Comparison of ENCODE assay signal across 9 mouse cellular contexts in genomic region chr7:4811842-4812302, GRCm38 (mm10). TPM values are rescaled to one million over a fixed set of nuclear protein-coding genes. Genes with fewer than 3 reads are reported as not detected.
DNase-seq lines count a peak whose midpoint lies in the region; ATAC-seq and TF ChIP-seq lines count a peak whose summit lies in the region.
"Had no signal": no experiment of that assay in that cellular context is flagged by ENCODE, and none has a peak within 500 bp of the region (broad histone marks: within the 10 kb centered on the region; RNA-seq: fewer than 3 reads in every experiment).

No protein-coding gene starts in this region.

- no peak; the same call in 1 of the 2 replicates for ATAC-seq in midbrain, embryonic 11.5 days (ENCODE audit: low FRiP score)

- H3K4me2 ChIP-seq in midbrain, embryonic 11.5 days: peak overlapping the region; percentile 64

- no peaks in the 10 kb centered on the region for H3K9me3 ChIP-seq in midbrain, embryonic 11.5 days (ENCODE audit: control insufficient read depth, low read length)

- no peak for TF ChIP-seq POLR2A in brain, embryonic 14.5 days (IDR thresholded peaks at IDR 0.05; ENCODE audit: borderline replicate concordance, extremely low read depth, insufficient read depth, insufficient read length, poor library complexity, severe bottlenecking)

- H3K4me3 ChIP-seq in midbrain, embryonic 11.5 days (ENCODE audit: low read depth, low read length): peak overlapping the region; percentile 99

- under 1% methylated on average over 22 of the region's 36 CpGs for WGBS in midbrain, embryonic 11.5 days

- DNase-seq in adrenal gland, adult 8-10 months: peak; percentile 31
- DNase-seq in adrenal gland, adult (ENCODE audit: inconsistent age in 2 of 2, low spot score in 1 of 2): no peak
- peak; percentile 46 for DNase-seq in layer of hippocampus, adult 9-11 months
- DNase-seq in layer of hippocampus, postnatal 36 days: no peak
- DNase-seq in brain, embryonic 14.5 days (ENCODE audit: low read depth): peak; percentile 35
- DNase-seq in induced T-regulatory cell, adult 2 months (ENCODE audit: low read depth): peak; percentile 68
- DNase-seq in midbrain, embryonic 11.5 days (ENCODE audit: low spot score, missing footprints): peak; percentile 92
- peak; percentile 67 for DNase-seq in testis, postnatal 14 days (ENCODE audit: low spot score)

- H3K27me3 ChIP-seq in midbrain, embryonic 11.5 days (ENCODE audit: control insufficient read depth, insufficient read depth, low read length): no peaks in the 10 kb centered on the region

- peak overlapping the region; percentile 79; the same call in 1 of the 2 replicates for H3K27ac ChIP-seq in midbrain, embryonic 11.5 days (ENCODE audit: low read depth, low read length)

- peaks cover 22% of the 10 kb centered on the region for H3K36me3 ChIP-seq in midbrain, embryonic 11.5 days (ENCODE audit: control insufficient read depth, insufficient read depth, low read length)

- H3K9ac ChIP-seq in midbrain, embryonic 11.5 days (ENCODE audit: low read length): peak overlapping the region; percentile 99

- peaks cover 22% of the 10 kb centered on the region for H3K4me1 ChIP-seq in midbrain, embryonic 11.5 days (ENCODE audit: control insufficient read depth, insufficient read depth, low read length)

- TF ChIP-seq CTCF in brain, embryonic 14.5 days (IDR thresholded peaks at IDR 0.05; ENCODE audit: borderline replicate concordance, extremely low read depth, insufficient read depth, insufficient read length): no peak

RNA-seq across cellular contexts. Expression of gene Ube2s, which starts 0.5 kb away (rescaled TPM):
- 100 to 1,000 TPM in 3 of 4 experiments, 10 to 100 TPM in 1; 96.8 to 127 (median 118) TPM for total RNA-seq in adrenal gland, adult 8-10 months (2022)
- 100 to 1,000 TPM; 103 to 109 TPM for total RNA-seq in layer of hippocampus, postnatal 36 days (2021)
- polyA plus RNA-seq in brain, embryonic 14.5 days (2012; rRNA removed): 451 and 626 TPM in 2 replicates
- polyA plus RNA-seq in midbrain, embryonic 11.5 days (2014; fragmentation: Nextera tagmentation; extraction: Ambion mirVana): 392 and 412 TPM in 2 replicates

RNA-seq across cellular contexts. Expression of gene Rpl28, which starts 19.2 kb away (rescaled TPM):
- 100 to 1,000 TPM; 593 to 922 (median 693) TPM for total RNA-seq in adrenal gland, adult 8-10 months (2022)
- total RNA-seq in layer of hippocampus, postnatal 36 days (2021): 100 to 1,000 TPM; 454 to 487 TPM
- 271 and 404 TPM in 2 replicates for polyA plus RNA-seq in brain, embryonic 14.5 days (2012; rRNA removed)
- polyA plus RNA-seq in midbrain, embryonic 11.5 days (2014; fragmentation: Nextera tagmentation; extraction: Ambion mirVana): 203 and 211 TPM in 2 replicates

RNA-seq across cellular contexts. Expression of gene Tmem238, which starts 22.4 kb away (rescaled TPM):
- total RNA-seq in adrenal gland, adult 8-10 months (2022): 10 to 100 TPM in 2 of 4 experiments, 1 to 10 TPM in 2; 7.2 to 11.8 (median 10.1) TPM
- total RNA-seq in layer of hippocampus, postnatal 36 days (2021): 1 to 10 TPM; 1.4 to 2.0 TPM
- 3.4 and 5.2 TPM in 2 replicates for polyA plus RNA-seq in brain, embryonic 14.5 days (2012; rRNA removed)
- polyA plus RNA-seq in midbrain, embryonic 11.5 days (2014; fragmentation: Nextera tagmentation; extraction: Ambion mirVana): 1.3 and 1.4 TPM in 2 replicates

RNA-seq across cellular contexts. Expression of gene Tmem190, which starts 29.1 kb away (rescaled TPM):
- total RNA-seq in adrenal gland, adult 8-10 months (2022): not detected
- total RNA-seq in layer of hippocampus, postnatal 36 days (2021): not detected
- polyA plus RNA-seq in brain, embryonic 14.5 days (2012; rRNA removed): not detected in 2 replicates
- polyA plus RNA-seq in midbrain, embryonic 11.5 days (2014; fragmentation: Nextera tagmentation; extraction: Ambion mirVana): not detected in 2 replicates
- total RNA-seq: gastrocnemius, postnatal 36 days had no signal

RNA-seq across cellular contexts. Expression of gene Il11, which starts 29.2 kb away (rescaled TPM):
- total RNA-seq in adrenal gland, adult 8-10 months (2022): under 1 TPM; 0.28 to 0.37 (median 0.32) TPM
- total RNA-seq in layer of hippocampus, postnatal 36 days (2021): under 1 TPM in 1 of 2 experiments, not detected in 1; 0.47 TPM
- 0.16 and 0.38 TPM in 2 replicates for polyA plus RNA-seq in brain, embryonic 14.5 days (2012; rRNA removed)
- 0.07 TPM in 1 of 2 replicates, not detected in the other for polyA plus RNA-seq in midbrain, embryonic 11.5 days (2014; fragmentation: Nextera tagmentation; extraction: Ambion mirVana)
- total RNA-seq: gastrocnemius, postnatal 36 days had no signal

Comparison
In these comparisons a context has a peak if more than half of its experiments do, and no peak if none do; other contexts are left out.
1. DNase-seq: peak in adrenal gland, adult 8-10 months (single experiment), layer of hippocampus, adult 9-11 months (single experiment), brain, embryonic 14.5 days (single experiment), induced T-regulatory cell, adult 2 months (single experiment), midbrain, embryonic 11.5 days (single experiment) and testis, postnatal 14 days (single experiment); none in adrenal gland, adult (0 of 2) and layer of hippocampus, postnatal 36 days (0 of 2).